Mouse (Mus musculus): ENCODE data around the gene Trp53bp2.

GRCm38 (mm10) chr1:182499443-182500089 is 90.6 kb downstream of the Trp53bp2 start:
- no peak for TF ChIP-seq FLI1 (IDR thresholded peaks at IDR 0.05; ENCODE audit: low read length)
- TF ChIP-seq GATA1 (IDR thresholded peaks at IDR 0.05; ENCODE audit: borderline replicate concordance, low read length), result no peak

All from megakaryocyte, embryonic 14.5 days (primary cell).